Mouse (Mus musculus): ENCODE data around the gene Lamc2. TPM values are rescaled to one million over a fixed set of nuclear protein-coding genes. Genes with fewer than 3 reads are reported as not detected.

Lamc2 gene
- polyA plus RNA-seq, 1 experiment from 2014 or later, result 47.7 TPM

DNA sequence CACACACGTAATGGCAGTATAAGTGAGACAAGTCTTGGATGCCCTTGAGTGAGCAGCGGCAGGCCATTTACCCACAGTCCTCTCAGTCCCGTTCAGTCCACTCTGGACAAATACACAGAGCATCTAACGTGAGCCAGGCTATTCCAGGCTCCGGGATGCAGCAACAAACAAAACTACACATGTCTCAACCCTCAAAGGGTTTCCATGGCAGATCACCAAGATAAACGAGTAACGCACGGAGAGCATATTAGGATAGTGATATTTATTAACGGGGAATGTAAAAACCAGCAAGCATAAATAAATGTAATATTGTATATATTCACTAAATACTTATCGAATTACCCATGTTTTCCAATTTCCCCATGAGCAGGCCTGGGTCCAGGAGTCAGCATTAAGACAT lies 15.2 kb downstream of the Lamc2 start:
- H3K4me2 ChIP-seq (ENCODE audit: low read length), result no peak overlapping the region
- ATAC-seq (replicated peaks; ENCODE audit: low FRiP score, low read depth) (no peak), DNase-seq (ENCODE audit: low spot score) (no peak)
- H3K9ac ChIP-seq (ENCODE audit: low read depth, low read length), result no peak overlapping the region
- no peak overlapping the region for H3K4me3 ChIP-seq (replicated peaks; ENCODE audit: low read depth, low read length)
- WGBS, result 57% methylated on average over 10 of the region's 10 CpGs
- H3K9me3 ChIP-seq (replicated peaks; ENCODE audit: low read length), result no peaks in the 10 kb centered on the region
- H3K36me3 ChIP-seq (ENCODE audit: insufficient read depth, low read length), result no peaks in the 10 kb centered on the region
- H3K4me1 ChIP-seq (replicated peaks; ENCODE audit: insufficient read depth, low read length), result peaks cover 19% of the 10 kb centered on the region
- no peaks in the 10 kb centered on the region for H3K27me3 ChIP-seq (ENCODE audit: insufficient read depth, low read length)
- no peak for TF ChIP-seq CTCF (IDR thresholded peaks at IDR 0.05; ENCODE audit: low read depth)
- H3K27ac ChIP-seq, result no peak overlapping the region

DNA sequence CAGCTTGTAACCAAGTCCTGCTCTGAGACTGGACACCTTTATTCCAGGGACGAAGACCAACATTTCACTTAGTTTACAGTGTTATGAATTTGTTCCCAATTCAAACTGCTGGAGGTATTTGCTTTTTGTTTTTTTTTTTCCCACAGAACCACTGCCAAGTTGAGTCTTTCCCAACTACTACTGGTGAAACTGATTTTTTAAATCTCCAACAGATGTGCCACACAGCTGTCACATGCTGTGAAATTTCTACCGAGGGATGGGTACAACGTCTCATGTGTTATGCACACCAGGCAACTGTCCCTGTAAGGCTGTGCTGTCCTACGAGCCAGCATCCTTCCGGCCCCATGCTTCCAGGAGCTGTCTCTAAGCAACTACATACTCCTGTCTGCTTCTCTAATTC lies 18.0 kb downstream of the Lamc2 start:
- H3K9me3 ChIP-seq (replicated peaks; ENCODE audit: low read length), result no peaks in the 10 kb centered on the region
- no peak overlapping the region for H3K27ac ChIP-seq
- DNase-seq (ENCODE audit: low spot score) (no peak), ATAC-seq (replicated peaks; ENCODE audit: low FRiP score, low read depth) (no peak)
- H3K9ac ChIP-seq (ENCODE audit: low read depth, low read length), result no peak overlapping the region
- 85% methylated on average over 5 of the region's 5 CpGs for WGBS
- TF ChIP-seq CTCF (IDR thresholded peaks at IDR 0.05; ENCODE audit: low read depth), result no peak
- H3K4me2 ChIP-seq (ENCODE audit: low read length), result no peak overlapping the region
- H3K36me3 ChIP-seq (ENCODE audit: insufficient read depth, low read length), result no peaks in the 10 kb centered on the region
- H3K4me3 ChIP-seq (replicated peaks; ENCODE audit: low read depth, low read length), result no peak overlapping the region
- H3K27me3 ChIP-seq (ENCODE audit: insufficient read depth, low read length), result no peaks in the 10 kb centered on the region
- peaks cover 17% of the 10 kb centered on the region for H3K4me1 ChIP-seq (replicated peaks; ENCODE audit: insufficient read depth, low read length)

DNA sequence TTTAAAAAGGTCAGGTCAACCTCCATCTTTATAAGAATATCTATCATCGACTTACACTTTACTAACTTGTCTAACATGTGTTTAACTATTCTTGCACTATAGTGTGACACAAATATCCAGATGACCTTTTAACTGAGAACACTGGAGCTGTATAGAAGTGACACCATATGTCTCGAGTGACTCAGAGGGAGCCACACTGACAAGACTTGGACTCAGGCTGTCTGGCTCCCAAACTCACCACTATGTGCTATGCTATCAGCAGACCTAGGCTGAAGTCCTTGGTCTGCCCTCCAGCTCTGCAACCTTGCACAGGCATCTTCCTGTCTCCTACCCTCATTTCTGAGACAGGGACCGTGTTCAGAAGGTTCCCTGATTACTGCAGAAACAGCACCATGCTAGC lies 22.4 kb downstream of the Lamc2 start:
- H3K4me2 ChIP-seq (ENCODE audit: low read length), result no peak overlapping the region
- DNase-seq (ENCODE audit: low spot score) (no peak), ATAC-seq (replicated peaks; ENCODE audit: low FRiP score, low read depth) (no peak)
- H3K4me1 ChIP-seq (replicated peaks; ENCODE audit: insufficient read depth, low read length), result no peaks in the 10 kb centered on the region
- H3K27ac ChIP-seq, result no peak overlapping the region
- H3K27me3 ChIP-seq (ENCODE audit: insufficient read depth, low read length), result no peaks in the 10 kb centered on the region
- WGBS, result 68% methylated on average over 3 of the region's 3 CpGs
- H3K36me3 ChIP-seq (ENCODE audit: insufficient read depth, low read length), result no peaks in the 10 kb centered on the region
- no peak overlapping the region for H3K4me3 ChIP-seq (replicated peaks; ENCODE audit: low read depth, low read length)
- no peak for TF ChIP-seq CTCF (IDR thresholded peaks at IDR 0.05; ENCODE audit: low read depth)
- H3K9me3 ChIP-seq (replicated peaks; ENCODE audit: low read length), result no peaks in the 10 kb centered on the region
- no peak overlapping the region for H3K9ac ChIP-seq (ENCODE audit: low read depth, low read length)

GRCm38 (mm10) chr1:153159137-153159536 lies 27.1 kb downstream of the Lamc2 start:
- Histone ChIP-seq H3K9ac (ENCODE audit: low read depth, low read length) (no peak overlapping the region), H3K36me3 (ENCODE audit: insufficient read depth, low read length) (no peaks in the 10 kb centered on the region), H3K4me3 (replicated peaks; ENCODE audit: low read depth, low read length) (no peak overlapping the region), H3K4me2 (ENCODE audit: low read length) (no peak overlapping the region), H3K27ac (no peak overlapping the region), H3K4me1 (replicated peaks; ENCODE audit: insufficient read depth, low read length) (no peaks in the 10 kb centered on the region), H3K27me3 (ENCODE audit: insufficient read depth, low read length) (no peaks in the 10 kb centered on the region), H3K9me3 (replicated peaks; ENCODE audit: low read length) (no peaks in the 10 kb centered on the region)
- no peak for TF ChIP-seq CTCF (IDR thresholded peaks at IDR 0.05; ENCODE audit: low read depth)
- DNase-seq (ENCODE audit: low spot score) (no peak), ATAC-seq (replicated peaks; ENCODE audit: low FRiP score, low read depth) (no peak)
- 87% methylated on average over 4 of the region's 4 CpGs for WGBS

GRCm38 (mm10) chr1:153157021-153157623 lies 29.1 kb downstream of the Lamc2 start:
- TF ChIP-seq CTCF (IDR thresholded peaks at IDR 0.05; ENCODE audit: low read depth), result no peak
- Histone ChIP-seq H3K27me3 (ENCODE audit: insufficient read depth, low read length) (no peaks in the 10 kb centered on the region), H3K27ac (no peak overlapping the region), H3K4me1 (replicated peaks; ENCODE audit: insufficient read depth, low read length) (no peaks in the 10 kb centered on the region), H3K4me3 (replicated peaks; ENCODE audit: low read depth, low read length) (no peak overlapping the region), H3K9ac (ENCODE audit: low read depth, low read length) (no peak overlapping the region), H3K4me2 (ENCODE audit: low read length) (no peak overlapping the region), H3K36me3 (ENCODE audit: insufficient read depth, low read length) (no peaks in the 10 kb centered on the region), H3K9me3 (replicated peaks; ENCODE audit: low read length) (no peaks in the 10 kb centered on the region)
- no peak for ATAC-seq (replicated peaks; ENCODE audit: low FRiP score, low read depth)
- DNase-seq (ENCODE audit: low spot score), result no peak
- WGBS, result 60% methylated on average over 5 of the region's 5 CpGs

GRCm38 (mm10) chr1:153155364-153155763 lies 30.9 kb downstream of the Lamc2 start:
- no peak overlapping the region for H3K9ac ChIP-seq (ENCODE audit: low read depth, low read length)
- no peak overlapping the region for H3K27ac ChIP-seq
- H3K9me3 ChIP-seq (replicated peaks; ENCODE audit: low read length), result no peaks in the 10 kb centered on the region
- H3K4me2 ChIP-seq (ENCODE audit: low read length), result no peak overlapping the region
- ATAC-seq (replicated peaks; ENCODE audit: low FRiP score, low read depth), result no peak
- no peaks in the 10 kb centered on the region for H3K4me1 ChIP-seq (replicated peaks; ENCODE audit: insufficient read depth, low read length)
- H3K4me3 ChIP-seq (replicated peaks; ENCODE audit: low read depth, low read length), result no peak overlapping the region
- 64% methylated on average over 8 of the region's 8 CpGs for WGBS
- DNase-seq (ENCODE audit: low spot score), result no peak
- H3K36me3 ChIP-seq (ENCODE audit: insufficient read depth, low read length), result no peaks in the 10 kb centered on the region
- no peak for TF ChIP-seq CTCF (IDR thresholded peaks at IDR 0.05; ENCODE audit: low read depth)
- no peaks in the 10 kb centered on the region for H3K27me3 ChIP-seq (ENCODE audit: insufficient read depth, low read length)

DNA sequence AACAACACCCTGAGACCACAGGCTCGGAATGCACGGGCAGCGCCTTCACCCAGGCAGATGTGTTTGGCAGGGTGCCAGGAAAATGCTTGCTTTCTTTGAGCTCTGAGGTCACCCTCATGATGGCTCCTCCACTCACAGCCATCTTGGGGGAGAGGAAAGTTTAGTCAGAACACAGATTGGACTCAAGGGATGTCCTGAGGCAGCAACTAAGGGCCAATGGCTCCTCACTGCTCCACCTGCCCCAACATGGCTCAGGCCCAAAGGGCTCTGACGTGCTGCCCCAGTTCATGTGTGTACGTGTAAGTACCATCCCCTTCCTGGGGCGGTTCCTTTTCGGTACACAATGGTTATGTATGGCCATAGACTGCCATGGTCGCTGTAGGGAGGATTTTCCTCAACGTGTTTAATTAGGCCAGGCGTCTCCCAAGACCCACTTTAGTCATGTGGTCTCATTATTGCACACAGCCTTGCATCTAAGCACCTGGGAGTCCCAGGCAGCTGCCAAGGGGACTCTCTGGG lies 32.6 kb downstream of the Lamc2 start:
- H3K27ac ChIP-seq, result 0 out of 2 replicates have a peak overlapping the region, but pooled peaks have one; percentile 5
- DNase-seq (ENCODE audit: low spot score), result no peak

More for the DNA sequence above, 32.6 kb downstream of the Lamc2 start:
- H3K9ac ChIP-seq (ENCODE audit: low read depth, low read length), result no peak overlapping the region
- no peak for TF ChIP-seq CTCF (IDR thresholded peaks at IDR 0.05; ENCODE audit: low read depth)
- 57% methylated on average over 10 of the region's 10 CpGs for WGBS
- no peak overlapping the region for H3K4me3 ChIP-seq (replicated peaks; ENCODE audit: low read depth, low read length)
- no peaks in the 10 kb centered on the region for H3K27me3 ChIP-seq (ENCODE audit: insufficient read depth, low read length)
- no peak overlapping the region for H3K4me2 ChIP-seq (ENCODE audit: low read length)
- no peaks in the 10 kb centered on the region for H3K4me1 ChIP-seq (replicated peaks; ENCODE audit: insufficient read depth, low read length)
- 0 out of 2 replicates have a peak, but pooled peaks have one; percentile 33 for ATAC-seq (replicated peaks; ENCODE audit: low FRiP score, low read depth)
- H3K9me3 ChIP-seq (replicated peaks; ENCODE audit: low read length), result no peaks in the 10 kb centered on the region
- H3K36me3 ChIP-seq (ENCODE audit: insufficient read depth, low read length), result no peaks in the 10 kb centered on the region

Measured in kidney, postnatal 0 days (tissue).